ENCODE assay signal across 8 mouse cellular contexts in the genomic region with DNA sequence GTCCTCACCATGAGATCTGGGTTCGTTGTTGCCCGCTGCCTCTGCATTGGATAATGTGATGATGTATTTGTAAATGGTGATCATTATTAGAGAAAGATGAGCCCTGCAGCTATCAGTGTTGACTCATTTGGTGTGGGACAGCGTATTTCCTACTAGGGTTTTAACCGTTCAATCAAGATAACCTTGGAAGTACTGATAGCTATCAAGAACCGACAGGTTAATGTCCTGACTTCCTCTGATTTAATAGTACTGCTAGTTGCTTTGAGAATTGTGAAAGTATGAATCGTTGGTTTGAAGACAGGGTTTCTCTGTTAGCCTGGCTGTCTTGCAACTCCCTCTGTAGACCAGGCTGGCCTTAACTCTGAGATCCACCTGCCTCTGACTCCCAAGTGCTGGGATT. TPM values are rescaled to one million over a fixed set of nuclear protein-coding genes. Genes with fewer than 3 reads are reported as not detected.
DNase-seq lines count a peak whose midpoint lies in the region; ATAC-seq and TF ChIP-seq lines count a peak whose summit lies in the region.

No protein-coding gene starts in this region.

- TF ChIP-seq POLR2A in cerebellum, adult 2 months (IDR thresholded peaks at IDR 0.05; ENCODE audit: borderline replicate concordance, insufficient read depth, low read length) = no peak

- no peaks in the 10 kb centered on the region for H3K27me3 ChIP-seq in cerebellum, adult 2 months (ENCODE audit: control insufficient read depth, insufficient read depth, low read length)
- no peaks in the 10 kb centered on the region for H3K27me3 ChIP-seq in forebrain, embryonic 13.5 days
- no peaks in the 10 kb centered on the region for H3K27me3 ChIP-seq in liver, embryonic 16.5 days (ENCODE audit: control insufficient read depth, insufficient read depth, low read depth, low read length)

- peak overlapping the region; percentile 79 for H3K27ac ChIP-seq in cerebellum, adult 2 months (ENCODE audit: insufficient read depth, low read length)
- peak overlapping the region; percentile 82 for H3K27ac ChIP-seq in forebrain, embryonic 13.5 days
- H3K27ac ChIP-seq in liver, embryonic 16.5 days (ENCODE audit: low read length) = peak overlapping the region; percentile 89

- no peak for ATAC-seq in forebrain, embryonic 13.5 days
- no peak for ATAC-seq in liver, embryonic 16.5 days (ENCODE audit: low read depth)

- H3K9ac ChIP-seq in forebrain, embryonic 13.5 days = peak overlapping the region; percentile 89
- peak overlapping the region; percentile 92 for H3K9ac ChIP-seq in liver, embryonic 16.5 days (ENCODE audit: low read depth, low read length)

- intact Hi-C loops in gastrocnemius, postnatal 14 days (cut with DNase I; ENCODE audit: low total_unique reads) = no loop called here

- peak overlapping the region; percentile 95 for H3K4me3 ChIP-seq in cerebellum, adult 2 months (replicated peaks; ENCODE audit: insufficient read depth, low read depth, low read length)
- H3K4me3 ChIP-seq in forebrain, embryonic 13.5 days = peak overlapping the region; percentile 86
- peak overlapping the region; percentile 90 for H3K4me3 ChIP-seq in liver, embryonic 16.5 days (ENCODE audit: low read depth, low read length)

- TF ChIP-seq CTCF in cerebellum, adult 2 months (IDR thresholded peaks at IDR 0.05; ENCODE audit: borderline replicate concordance, insufficient read depth, low read depth, low read length) = no peak

- 5% methylated on average over 6 of the region's 6 CpGs for WGBS in cerebellum, adult 2 months
- WGBS in forebrain, embryonic 13.5 days = 5% methylated on average over 6 of the region's 6 CpGs
- 1% methylated on average over 6 of the region's 6 CpGs for WGBS in liver, embryonic 16.5 days (ENCODE audit: insufficient replicate concordance)

- H3K36me3 ChIP-seq in forebrain, embryonic 13.5 days (ENCODE audit: poor library complexity, severe bottlenecking) = peaks cover 47% of the 10 kb centered on the region
- H3K36me3 ChIP-seq in liver, embryonic 16.5 days (ENCODE audit: control insufficient read depth, insufficient read depth) = peaks cover 25% of the 10 kb centered on the region

- H3K4me2 ChIP-seq in forebrain, embryonic 13.5 days = peak overlapping the region; percentile 77
- H3K4me2 ChIP-seq in liver, embryonic 16.5 days (ENCODE audit: low read depth, low read length) = peak overlapping the region; percentile 93

- H3K4me1 ChIP-seq in cerebellum, adult 2 months (ENCODE audit: control insufficient read depth, insufficient read depth, low read length) = peaks cover 4% of the 10 kb centered on the region; the same call in 1 of the 2 replicates
- peaks cover 25% of the 10 kb centered on the region for H3K4me1 ChIP-seq in forebrain, embryonic 13.5 days
- H3K4me1 ChIP-seq in liver, embryonic 16.5 days (ENCODE audit: control insufficient read depth, low read depth, low read length) = peaks cover 30% of the 10 kb centered on the region

- no peak for DNase-seq in cerebellum, adult 2 months
- no peak for DNase-seq in cerebellum, postnatal 36 days
- DNase-seq in 3T3-L1 (ENCODE audit: low read depth, low spot score) = peak; percentile 19
- DNase-seq in adrenal gland, postnatal 4 days (ENCODE audit: low spot score in 2 of 2) = no peak
- DNase-seq in gastrocnemius, postnatal 14 days = no peak
- DNase-seq in right cerebral cortex, adult 18-20 months = no peak

- no peaks in the 10 kb centered on the region for H3K9me3 ChIP-seq in forebrain, embryonic 13.5 days (replicated peaks)
- no peaks in the 10 kb centered on the region for H3K9me3 ChIP-seq in liver, embryonic 16.5 days (replicated peaks; ENCODE audit: control insufficient read depth, low read length)

RNA-seq across cellular contexts. Expression of a gene that starts 0.6 kb away (rescaled TPM):
- polyA plus RNA-seq in cerebellum, adult 2 months (2012; rRNA removed) = 481 and 504 TPM in 2 replicates
- 374 and 437 TPM in 2 replicates for polyA plus RNA-seq in forebrain, embryonic 13.5 days (2015; fragmentation: Nextera tagmentation; extraction: Ambion mirVana)
- polyA plus RNA-seq in liver, embryonic 16.5 days (2015; fragmentation: Nextera tagmentation; extraction: Ambion mirVana) = 141 and 164 TPM in 2 replicates
- total RNA-seq in adrenal gland, postnatal 4 days (2021) = 100 to 1,000 TPM; 134 to 149 TPM
- total RNA-seq in gastrocnemius, postnatal 14 days (2021) = 100 to 1,000 TPM; 144 to 150 TPM

RNA-seq across cellular contexts. Expression of a gene that starts 0.7 kb away (rescaled TPM):
- polyA plus RNA-seq in cerebellum, adult 2 months (2012; rRNA removed) = 193 and 205 TPM in 2 replicates
- 214 and 228 TPM in 2 replicates for polyA plus RNA-seq in forebrain, embryonic 13.5 days (2015; fragmentation: Nextera tagmentation; extraction: Ambion mirVana)
- polyA plus RNA-seq in liver, embryonic 16.5 days (2015; fragmentation: Nextera tagmentation; extraction: Ambion mirVana) = 308 and 319 TPM in 2 replicates
- total RNA-seq in adrenal gland, postnatal 4 days (2021) = 100 to 1,000 TPM; 252 to 272 TPM
- total RNA-seq in gastrocnemius, postnatal 14 days (2021) = 100 to 1,000 TPM; 334 to 384 TPM

RNA-seq across cellular contexts. Expression of a gene that starts 12.8 kb away (rescaled TPM):
- polyA plus RNA-seq in cerebellum, adult 2 months (2012; rRNA removed) = 1.8 and 2.3 TPM in 2 replicates
- 5.0 and 6.0 TPM in 2 replicates for polyA plus RNA-seq in forebrain, embryonic 13.5 days (2015; fragmentation: Nextera tagmentation; extraction: Ambion mirVana)
- 0.55 and 0.90 TPM in 2 replicates for polyA plus RNA-seq in liver, embryonic 16.5 days (2015; fragmentation: Nextera tagmentation; extraction: Ambion mirVana)
- total RNA-seq in adrenal gland, postnatal 4 days (2021) = 1 to 10 TPM; 2.9 to 3.7 TPM
- under 1 TPM; 0.35 to 0.74 TPM for total RNA-seq in gastrocnemius, postnatal 14 days (2021)

RNA-seq across cellular contexts. Expression of a gene that starts 12.9 kb away (rescaled TPM):
- polyA plus RNA-seq in cerebellum, adult 2 months (2012; rRNA removed) = 11.4 and 12.3 TPM in 2 replicates
- 22.4 and 26.1 TPM in 2 replicates for polyA plus RNA-seq in forebrain, embryonic 13.5 days (2015; fragmentation: Nextera tagmentation; extraction: Ambion mirVana)
- polyA plus RNA-seq in liver, embryonic 16.5 days (2015; fragmentation: Nextera tagmentation; extraction: Ambion mirVana) = 5.8 and 5.9 TPM in 2 replicates
- total RNA-seq in adrenal gland, postnatal 4 days (2021) = 10 to 100 TPM; 36.8 to 38.8 TPM
- 10 to 100 TPM; 12.8 to 13.0 TPM for total RNA-seq in gastrocnemius, postnatal 14 days (2021)

RNA-seq across cellular contexts. Expression of a gene that starts 43.2 kb away (rescaled TPM):
- polyA plus RNA-seq in cerebellum, adult 2 months (2012; rRNA removed) = not detected in 2 replicates
- polyA plus RNA-seq in forebrain, embryonic 13.5 days (2015; fragmentation: Nextera tagmentation; extraction: Ambion mirVana) = 0.18 TPM in 1 of 2 replicates, not detected in the other
- polyA plus RNA-seq in liver, embryonic 16.5 days (2015; fragmentation: Nextera tagmentation; extraction: Ambion mirVana) = not detected in 2 replicates
- not detected for total RNA-seq in adrenal gland, postnatal 4 days (2021)
- total RNA-seq in gastrocnemius, postnatal 14 days (2021) = not detected
